Mouse (Mus musculus) embryonic facial prominence, embryonic 12.5 days (tissue): ENCODE results near the gene Thrb. TPM values are rescaled to one million over a fixed set of nuclear protein-coding genes. Genes with fewer than 3 reads are reported as not detected.

Experiments used
- ATAC-seq: fragments of 200-750 bp; cut with Nextera tagmentation; 2 replicates; pipeline ENCODE4 v1.8.0; 2017; ENCODE audit not compliant: insufficient number of reproducible peaks, insufficient read depth, low FRiP score, low TSS enrichment
- H3K27ac ChIP-seq: fragments of 300-500 bp; sonication (generic); 2 replicates; pipeline ENCODE4 v1.5.1; 2016; ENCODE audit warnings: mild to moderate bottlenecking
- H3K27me3 ChIP-seq: fragments of 300-500 bp; sonication (generic); 2 replicates; pipeline ENCODE4 v1.6.1; 2016; ENCODE audit warnings: mild to moderate bottlenecking, moderate library complexity
- H3K36me3 ChIP-seq: fragments of 300-500 bp; sonication (generic); 2 replicates; pipeline ENCODE4 v1.6.1; 2016; ENCODE audit warnings: mild to moderate bottlenecking
- H3K4me1 ChIP-seq: fragments of 300-500 bp; sonication (generic); 2 replicates; pipeline ENCODE4 v1.6.1; 2016
- H3K4me2 ChIP-seq: fragments of 300-500 bp; sonication (generic); replicated peaks from 2 replicates; pipeline ENCODE4 v1.6.1; 2016; ENCODE audit warnings: mild to moderate bottlenecking, moderate library complexity
- H3K4me3 ChIP-seq: fragments of 300-500 bp; sonication (generic); 2 replicates; pipeline ENCODE4 v1.5.1; 2016; ENCODE audit warnings: mild to moderate bottlenecking
- H3K9ac ChIP-seq: fragments of 300-500 bp; sonication (generic); 2 replicates; pipeline ENCODE4 v1.6.1; 2016; ENCODE audit warnings: mild to moderate bottlenecking, moderate library complexity
- H3K9me3 ChIP-seq: fragments of 300-500 bp; sonication (generic); 2 replicates; pipeline ENCODE4 v1.6.1; 2016; ENCODE audit warnings: mild to moderate bottlenecking, moderate library complexity
- WGBS: fragments of 180-500 bp; shearing (Covaris S2); methylation state at CpG from one replicate; pipeline ENCODE4 v1.1.7; 2016; 5-methylcytosine and 5-hydroxymethylcytosine counted together
- polyA plus RNA-seq: library from polyadenylated mRNA; unstranded; fragments of >200 nt; fragmentation: Nextera tagmentation; extraction: Ambion mirVana; gene quantifications from 2 replicates; pipeline ENCODE4 v1.2.1, GENCODE M21; 2016

The Thrb gene
- polyA plus RNA-seq, 1 experiment from 2014 or later, result 4.1 TPM

DNA sequence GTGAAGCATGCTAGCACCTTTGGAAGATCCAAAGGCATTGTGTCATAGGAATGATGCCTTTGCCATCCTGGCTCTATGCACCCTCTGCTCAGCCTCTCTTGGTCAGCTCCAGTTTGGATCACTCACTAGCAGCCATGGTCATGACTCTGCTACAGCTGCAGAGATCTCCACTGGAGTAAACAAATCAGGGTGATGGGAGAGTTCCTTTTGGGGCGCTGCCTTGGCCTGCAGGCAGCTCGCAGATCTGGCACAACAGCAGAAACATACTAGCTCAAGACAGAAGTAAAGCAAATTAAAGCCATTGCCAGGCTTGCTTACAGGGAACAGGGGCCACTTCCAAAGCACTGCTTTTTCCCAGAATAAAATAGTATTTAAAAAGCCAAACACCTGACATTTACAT, 186.6 kb downstream of the Thrb start:
- Histone ChIP-seq H3K9me3 (no peaks in the 10 kb centered on the region), H3K4me2 (no peak overlapping the region), H3K4me1 (no peaks in the 10 kb centered on the region; the same call in 1 of the 2 replicates), H3K27me3 (no peaks in the 10 kb centered on the region), H3K9ac (no peak overlapping the region), H3K36me3 (no peaks in the 10 kb centered on the region), H3K4me3 (no peak overlapping the region), H3K27ac (no peak overlapping the region)
- 76% methylated on average over 2 of the region's 2 CpGs for WGBS
- ATAC-seq, result no peak

DNA sequence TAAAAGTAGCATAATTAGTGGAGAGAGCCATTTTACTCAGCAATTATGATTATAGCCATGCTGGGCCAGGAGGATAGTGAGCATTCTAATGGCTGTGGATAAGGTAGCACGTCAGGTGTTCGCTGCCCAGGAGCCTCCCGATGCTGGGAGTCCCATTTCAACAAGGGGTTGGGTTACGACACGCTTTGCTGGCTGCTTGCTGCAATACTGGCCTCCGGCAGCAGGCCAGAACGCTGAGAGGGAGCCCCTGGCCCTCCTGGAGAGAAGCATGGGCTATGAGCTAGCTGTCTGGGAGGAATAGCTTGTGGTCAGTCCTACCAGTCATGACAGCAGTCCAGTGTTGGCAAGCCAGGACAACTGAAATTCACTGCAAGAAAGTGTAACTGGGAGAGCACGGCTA, 187.2 kb downstream of the Thrb start:
- Histone ChIP-seq H3K4me1 (no peaks in the 10 kb centered on the region; the same call in 1 of the 2 replicates), H3K36me3 (no peaks in the 10 kb centered on the region), H3K9me3 (no peaks in the 10 kb centered on the region), H3K9ac (no peak overlapping the region), H3K4me2 (no peak overlapping the region), H3K27me3 (no peaks in the 10 kb centered on the region), H3K4me3 (no peak overlapping the region), H3K27ac (no peak overlapping the region)
- no peak for ATAC-seq
- 33% methylated on average over 8 of the region's 8 CpGs for WGBS

DNA sequence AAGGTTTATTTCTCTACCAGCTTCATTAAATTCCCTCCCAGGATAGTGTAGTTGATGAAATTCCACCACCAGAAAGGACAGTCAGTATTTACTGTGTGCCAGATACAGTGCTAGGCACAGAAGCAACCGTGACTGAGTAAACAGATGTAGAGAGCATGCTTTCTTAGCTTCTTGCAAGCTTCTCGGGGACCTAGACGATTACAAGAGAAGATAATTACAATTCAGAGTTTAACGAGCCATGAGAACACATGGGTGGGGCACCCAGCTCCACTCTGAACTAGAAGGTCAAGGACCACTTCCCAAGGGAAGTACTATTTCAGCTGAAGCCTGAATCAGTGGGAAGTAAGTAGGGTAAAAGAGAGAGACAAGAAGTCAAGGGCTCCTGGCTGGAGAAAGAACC, 190.3 kb downstream of the Thrb start:
- no peak for ATAC-seq
- H3K36me3 ChIP-seq, result no peaks in the 10 kb centered on the region
- no peaks in the 10 kb centered on the region for H3K27me3 ChIP-seq
- no peaks in the 10 kb centered on the region; the same call in 1 of the 2 replicates for H3K4me1 ChIP-seq
- 55% methylated on average over 4 of the region's 4 CpGs for WGBS
- H3K4me2 ChIP-seq, result no peak overlapping the region
- no peaks in the 10 kb centered on the region for H3K9me3 ChIP-seq
- H3K4me3 ChIP-seq, result no peak overlapping the region
- no peak overlapping the region for H3K27ac ChIP-seq
- H3K9ac ChIP-seq, result no peak overlapping the region

DNA sequence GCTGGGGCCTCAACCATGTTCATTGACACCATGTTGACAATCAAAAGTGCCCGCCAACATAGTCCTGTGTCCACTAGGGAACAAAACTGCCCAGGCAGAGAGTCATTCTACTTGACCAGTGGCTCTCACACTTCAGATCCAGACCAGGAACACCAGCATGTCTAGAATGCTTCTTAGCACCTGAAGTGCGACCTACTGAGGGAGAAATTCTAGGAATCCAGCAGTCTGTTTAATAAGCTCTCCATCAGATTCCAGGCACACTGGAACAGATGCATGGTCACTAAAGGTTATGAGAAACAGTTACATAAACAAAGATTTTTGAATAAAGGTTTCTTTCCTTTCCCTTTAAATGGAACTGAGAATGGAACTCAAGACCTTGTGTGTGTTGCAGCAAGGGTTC, 192.2 kb downstream of the Thrb start:
- no peak overlapping the region for H3K4me3 ChIP-seq
- WGBS, result 83% methylated on average over 2 of the region's 2 CpGs
- H3K4me2 ChIP-seq, result no peak overlapping the region
- no peaks in the 10 kb centered on the region for H3K36me3 ChIP-seq
- H3K27me3 ChIP-seq, result no peaks in the 10 kb centered on the region
- no peak overlapping the region for H3K9ac ChIP-seq
- H3K4me1 ChIP-seq, result no peaks in the 10 kb centered on the region; the same call in 1 of the 2 replicates
- no peak for ATAC-seq
- no peak overlapping the region for H3K27ac ChIP-seq
- no peaks in the 10 kb centered on the region for H3K9me3 ChIP-seq

DNA sequence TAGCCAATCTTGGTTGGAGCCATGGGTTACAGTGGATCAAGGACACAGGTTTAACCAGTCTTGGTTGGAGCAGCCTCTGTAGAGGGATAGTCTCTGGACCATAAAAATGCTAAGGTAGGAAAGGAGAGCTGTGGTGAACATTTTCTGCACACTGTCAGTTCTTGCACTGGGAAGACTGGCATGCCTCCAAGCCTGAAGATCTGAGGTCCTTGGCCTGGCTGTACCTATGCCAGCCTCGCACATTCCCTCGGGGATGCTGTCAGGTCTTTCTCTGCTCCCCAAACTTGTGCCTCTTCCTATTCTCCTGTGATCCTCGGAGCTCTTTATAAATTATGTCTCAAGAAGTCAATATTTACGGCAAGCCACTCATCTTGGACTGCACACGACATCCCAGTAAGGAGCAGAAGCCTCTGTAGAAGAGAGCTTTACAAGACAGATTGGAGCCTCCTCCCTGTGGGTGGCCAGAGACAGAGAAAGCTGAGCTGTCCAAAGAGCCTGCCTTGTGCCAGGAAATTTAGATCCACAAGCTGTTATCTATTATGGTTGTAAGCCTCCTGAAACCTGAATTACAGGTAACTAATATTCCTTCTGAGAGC, 199.8 kb downstream of the Thrb start:
- H3K27me3 ChIP-seq, result no peaks in the 10 kb centered on the region
- no peak overlapping the region for H3K27ac ChIP-seq
- no peaks in the 10 kb centered on the region for H3K9me3 ChIP-seq
- ATAC-seq, result no peak
- WGBS, result 80% methylated on average over 5 of the region's 5 CpGs
- H3K9ac ChIP-seq, result no peak overlapping the region
- no peak overlapping the region for H3K4me2 ChIP-seq
- H3K4me1 ChIP-seq, result no peaks in the 10 kb centered on the region
- H3K36me3 ChIP-seq, result no peaks in the 10 kb centered on the region
- H3K4me3 ChIP-seq, result no peak overlapping the region

DNA sequence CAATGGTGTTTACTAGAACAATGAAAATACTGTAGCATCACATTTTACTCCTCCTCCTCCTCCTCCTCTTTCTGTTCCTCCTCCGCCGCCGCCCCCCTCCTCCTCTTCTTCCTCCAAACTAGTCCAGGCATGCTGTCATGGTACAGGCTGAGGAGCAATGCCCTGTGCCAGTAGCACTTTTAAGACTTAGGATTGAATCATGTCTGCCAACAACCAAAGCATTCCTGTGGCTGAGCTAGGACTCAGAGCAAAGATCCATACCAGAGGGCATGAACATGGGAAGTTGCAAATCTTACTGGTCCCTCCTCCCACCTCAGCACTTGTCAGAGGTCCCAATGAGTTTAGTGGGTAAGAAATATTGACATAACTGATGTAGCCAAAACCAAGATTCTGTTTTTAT, 202.6 kb downstream of the Thrb start:
- 96% methylated on average over 3 of the region's 3 CpGs for WGBS
- Histone ChIP-seq H3K4me1 (no peaks in the 10 kb centered on the region), H3K9ac (no peak overlapping the region), H3K4me3 (no peak overlapping the region), H3K27me3 (no peaks in the 10 kb centered on the region), H3K9me3 (no peaks in the 10 kb centered on the region), H3K4me2 (no peak overlapping the region), H3K36me3 (no peaks in the 10 kb centered on the region), H3K27ac (no peak overlapping the region)
- no peak for ATAC-seq

DNA sequence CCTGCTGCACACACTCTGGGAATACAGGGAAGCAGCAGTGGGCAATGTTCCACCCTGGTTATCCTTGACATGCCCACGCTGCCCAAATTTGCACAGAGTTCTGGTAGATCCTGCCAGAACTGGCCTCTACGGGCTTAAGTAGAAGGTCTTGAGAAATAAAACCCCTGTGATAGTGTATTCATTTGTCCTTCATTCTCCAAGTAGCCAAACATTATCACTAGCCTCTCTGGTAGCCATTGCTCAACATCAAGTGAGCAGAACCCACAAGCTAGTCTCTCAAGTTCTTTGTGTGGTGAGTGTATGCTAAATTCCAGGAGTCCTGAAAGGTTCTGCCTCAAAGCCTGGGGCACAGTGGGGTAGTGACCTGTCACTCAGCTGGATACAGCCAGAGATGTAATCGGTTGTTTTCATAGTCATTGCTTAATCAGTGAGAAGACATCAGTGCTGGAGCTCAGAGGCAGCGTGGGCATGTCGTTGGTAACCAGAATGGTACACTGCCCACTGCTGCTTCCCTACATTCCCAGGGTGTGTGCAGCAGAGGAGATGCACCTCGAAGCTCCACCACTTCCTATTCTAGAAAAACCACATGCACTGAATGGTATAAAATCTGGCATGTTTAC, 203.8 kb downstream of the Thrb start:
- ATAC-seq, result no peak
- no peak overlapping the region for H3K4me2 ChIP-seq
- no peak overlapping the region for H3K9ac ChIP-seq
- no peak overlapping the region for H3K27ac ChIP-seq
- no peaks in the 10 kb centered on the region for H3K27me3 ChIP-seq
- no peaks in the 10 kb centered on the region for H3K36me3 ChIP-seq
- H3K4me3 ChIP-seq, result no peak overlapping the region
- H3K4me1 ChIP-seq, result no peaks in the 10 kb centered on the region
- 65% methylated on average over 6 of the region's 6 CpGs for WGBS
- no peaks in the 10 kb centered on the region for H3K9me3 ChIP-seq

DNA sequence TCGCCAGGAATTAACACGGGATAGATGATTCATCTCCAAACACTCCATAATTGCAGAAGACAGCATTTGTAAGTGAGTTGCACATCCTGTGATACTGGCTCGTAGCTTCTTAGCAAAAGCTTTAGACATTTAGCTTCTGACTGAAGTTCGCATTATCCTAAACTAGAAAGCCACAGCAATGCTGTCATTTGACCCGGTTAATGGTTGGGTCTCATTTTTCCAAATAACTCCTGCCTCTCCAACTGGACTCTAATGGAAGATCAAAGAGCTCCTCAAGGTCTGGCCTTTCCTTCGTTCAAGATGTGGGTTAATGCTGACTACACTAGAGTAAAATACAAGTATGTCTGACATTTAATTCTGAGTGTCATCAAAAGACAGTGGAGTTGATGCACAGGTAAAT, 208.3 kb downstream of the Thrb start:
- Histone ChIP-seq H3K27ac (no peak overlapping the region), H3K36me3 (no peaks in the 10 kb centered on the region), H3K27me3 (no peaks in the 10 kb centered on the region), H3K4me3 (no peak overlapping the region), H3K4me2 (no peak overlapping the region), H3K9ac (no peak overlapping the region), H3K9me3 (no peaks in the 10 kb centered on the region), H3K4me1 (no peaks in the 10 kb centered on the region)
- 67% methylated on average over 6 of the region's 6 CpGs for WGBS
- no peak for ATAC-seq

DNA sequence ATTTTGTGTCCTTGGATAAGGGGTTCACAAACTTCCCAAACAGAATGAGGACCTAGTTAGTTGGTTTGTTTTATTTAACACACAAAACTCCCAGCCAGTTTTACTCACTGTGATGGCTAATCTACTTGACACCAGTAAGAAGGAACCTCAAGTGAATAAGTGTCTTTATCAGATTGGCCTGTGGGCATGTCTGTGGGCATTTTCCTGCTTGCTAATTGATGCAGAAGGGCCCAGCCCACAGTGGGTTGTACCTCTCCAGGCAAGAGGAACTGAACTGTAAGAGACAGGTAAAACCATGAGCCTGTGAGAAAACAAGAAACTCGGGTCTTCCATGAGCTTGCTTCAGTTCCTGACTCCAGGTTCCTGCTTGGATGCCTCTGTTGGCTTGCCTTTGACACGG, 215.9 kb downstream of the Thrb start:
- H3K4me1 ChIP-seq, result no peaks in the 10 kb centered on the region
- no peak for ATAC-seq
- no peak overlapping the region for H3K27ac ChIP-seq
- no peaks in the 10 kb centered on the region for H3K27me3 ChIP-seq
- no peaks in the 10 kb centered on the region for H3K36me3 ChIP-seq
- 52% methylated on average over 2 of the region's 2 CpGs for WGBS
- no peak overlapping the region for H3K4me2 ChIP-seq
- no peak overlapping the region for H3K9ac ChIP-seq
- no peak overlapping the region for H3K4me3 ChIP-seq
- no peaks in the 10 kb centered on the region for H3K9me3 ChIP-seq

DNA sequence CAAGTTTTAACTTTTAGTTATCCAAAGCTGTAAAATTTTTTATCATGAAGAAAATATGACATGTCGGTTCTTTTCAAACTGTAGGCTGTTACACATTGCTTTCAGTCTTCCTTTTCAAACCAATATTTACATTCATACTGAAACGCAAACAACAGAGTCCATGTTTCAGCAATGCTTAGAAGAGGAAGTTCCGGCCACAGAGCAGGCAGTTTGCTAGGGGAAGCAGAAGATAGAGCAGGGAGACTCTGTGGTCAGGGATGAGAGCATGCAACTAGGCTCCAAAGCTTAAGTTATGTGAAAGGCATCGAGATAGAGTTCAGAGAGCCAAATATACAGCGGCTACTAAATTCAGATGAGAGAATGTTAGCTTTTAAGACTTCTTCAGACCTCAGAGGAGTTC, 219.4 kb downstream of the Thrb start:
- no peak overlapping the region for H3K9ac ChIP-seq
- no peaks in the 10 kb centered on the region for H3K27me3 ChIP-seq
- H3K4me1 ChIP-seq, result no peaks in the 10 kb centered on the region
- no peak overlapping the region for H3K27ac ChIP-seq
- H3K4me3 ChIP-seq, result no peak overlapping the region
- ATAC-seq, result no peak
- WGBS, result 89% methylated on average over 5 of the region's 5 CpGs
- no peak overlapping the region for H3K4me2 ChIP-seq
- H3K36me3 ChIP-seq, result no peaks in the 10 kb centered on the region
- H3K9me3 ChIP-seq, result no peaks in the 10 kb centered on the region

DNA sequence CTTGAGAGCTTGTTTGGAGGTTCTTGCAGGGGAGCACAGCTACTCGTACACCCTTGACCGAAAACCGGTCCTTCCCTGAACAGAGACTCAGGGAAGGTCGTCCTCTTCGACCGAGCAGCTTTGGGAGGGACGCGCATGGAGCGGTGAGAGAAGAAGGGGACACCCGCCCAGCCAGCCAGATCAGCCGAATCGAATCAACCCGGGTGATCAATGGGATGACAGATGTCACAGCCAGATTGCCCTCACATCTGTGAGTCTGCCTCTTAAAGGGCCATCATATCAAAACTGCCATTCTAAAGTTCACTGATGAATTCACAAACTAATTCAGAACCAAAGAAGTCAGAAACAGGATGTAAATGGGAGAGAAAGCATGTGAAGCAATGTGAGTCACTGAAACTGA, 224.8 kb downstream of the Thrb start:
- ATAC-seq, result no peak
- Histone ChIP-seq H3K4me3 (no peak overlapping the region), H3K27me3 (no peaks in the 10 kb centered on the region), H3K27ac (no peak overlapping the region), H3K9me3 (no peaks in the 10 kb centered on the region), H3K4me1 (no peaks in the 10 kb centered on the region), H3K9ac (no peak overlapping the region), H3K4me2 (no peak overlapping the region), H3K36me3 (no peaks in the 10 kb centered on the region)
- 88% methylated on average over 13 of the region's 13 CpGs for WGBS

DNA sequence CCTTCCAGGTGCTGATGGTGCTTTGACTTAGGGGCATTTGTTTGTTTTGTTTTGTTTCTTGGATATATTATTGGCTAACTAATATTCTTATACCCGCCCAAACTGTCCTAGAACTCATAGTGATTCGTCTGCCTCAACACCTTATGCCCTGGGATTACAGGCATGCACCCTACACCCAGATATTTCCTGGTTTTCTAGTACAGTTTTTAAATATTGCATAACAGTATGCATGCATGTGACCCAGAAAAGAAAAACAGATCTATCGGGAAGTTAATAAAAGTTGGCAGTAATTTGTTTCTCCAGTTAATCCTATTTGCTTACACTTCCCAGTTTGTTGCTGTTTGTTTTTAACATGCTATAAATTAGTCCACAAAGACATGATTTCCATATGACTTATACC, 225.3 kb downstream of the Thrb start:
- Histone ChIP-seq H3K36me3 (no peaks in the 10 kb centered on the region), H3K4me1 (no peaks in the 10 kb centered on the region), H3K4me3 (no peak overlapping the region), H3K4me2 (no peak overlapping the region), H3K9ac (no peak overlapping the region), H3K9me3 (no peaks in the 10 kb centered on the region), H3K27ac (no peak overlapping the region), H3K27me3 (no peaks in the 10 kb centered on the region)
- 88% methylated on average over 3 of the region's 3 CpGs for WGBS
- ATAC-seq, result no peak
